ENCODE assay signal across 25 mouse cellular contexts in the genomic region with DNA sequence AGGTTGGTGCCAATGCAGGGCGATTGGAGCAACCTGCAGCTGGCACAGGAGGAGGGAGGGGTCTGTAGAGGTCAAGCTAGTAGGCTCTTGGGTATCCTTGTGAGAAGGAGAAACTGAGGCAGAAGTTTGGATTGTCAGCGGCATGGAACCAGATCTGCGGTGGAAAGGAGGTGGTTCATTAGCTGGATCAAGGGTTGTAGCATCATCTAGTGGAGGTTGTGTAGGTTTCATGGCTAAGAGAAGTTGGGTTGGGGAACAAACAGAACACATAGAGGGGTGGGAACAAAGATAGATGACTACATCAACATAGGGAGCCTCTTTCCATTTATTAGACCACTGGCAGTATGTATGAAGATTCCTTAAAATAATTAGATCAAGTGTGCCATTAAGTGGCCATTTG.
DNase-seq lines count a peak whose midpoint lies in the region; ATAC-seq and TF ChIP-seq lines count a peak whose summit lies in the region.
"Had no signal": no experiment of that assay in that cellular context is flagged by ENCODE, and none has a peak within 500 bp of the region (broad histone marks: within the 10 kb centered on the region; RNA-seq: fewer than 3 reads in every experiment).

No protein-coding gene starts in this region.

- H3K4me3 ChIP-seq in gastrocnemius, adult 2 months: no peak overlapping the region
- no peak overlapping the region for H3K4me3 ChIP-seq in heart, adult 2 months
- no peak overlapping the region for H3K4me3 ChIP-seq in midbrain, embryonic 11.5 days (ENCODE audit: low read depth, low read length)
- no peak overlapping the region for H3K4me3 ChIP-seq in midbrain, postnatal 0 days (ENCODE audit: low read depth, low read length)
- H3K4me3 ChIP-seq: embryonic facial prominence, embryonic 13.5 days; embryonic facial prominence, embryonic 15.5 days; erythroblast, embryonic 14.5 days; forebrain, embryonic 10.5 days; forebrain, embryonic 12.5 days had no signal

- no peak for ATAC-seq in midbrain, embryonic 11.5 days (ENCODE audit: low FRiP score)
- no peak for ATAC-seq in midbrain, postnatal 0 days (ENCODE audit: low FRiP score)
- ATAC-seq: CD4-positive, CD25-positive, alpha-beta regulatory T cell, adult 4 months; forebrain, embryonic 14.5 days had no signal

- WGBS in heart, adult 2 months: 82% methylated on average over 3 of the region's 3 CpGs
- WGBS in midbrain, embryonic 11.5 days: 87% methylated on average over 3 of the region's 3 CpGs
- WGBS in midbrain, postnatal 0 days: 88% methylated on average over 3 of the region's 3 CpGs

- H3K4me1 ChIP-seq in heart, adult 2 months (ENCODE audit: control insufficient read depth, insufficient read depth, low read length): no peaks in the 10 kb centered on the region
- H3K4me1 ChIP-seq in midbrain, embryonic 11.5 days (ENCODE audit: control insufficient read depth, insufficient read depth, low read length): no peaks in the 10 kb centered on the region
- H3K4me1 ChIP-seq in midbrain, postnatal 0 days (ENCODE audit: insufficient read depth, low read length): no peaks in the 10 kb centered on the region
- H3K4me1 ChIP-seq: embryonic facial prominence, embryonic 13.5 days; embryonic facial prominence, embryonic 15.5 days; forebrain, embryonic 10.5 days; forebrain, embryonic 12.5 days had no signal

- H3K36me3 ChIP-seq in heart, adult 2 months (ENCODE audit: control insufficient read depth, insufficient read depth, low read length): no peaks in the 10 kb centered on the region
- no peaks in the 10 kb centered on the region for H3K36me3 ChIP-seq in midbrain, embryonic 11.5 days (ENCODE audit: control insufficient read depth, insufficient read depth, low read length)
- no peaks in the 10 kb centered on the region for H3K36me3 ChIP-seq in midbrain, postnatal 0 days (ENCODE audit: insufficient read depth, low read length)
- H3K36me3 ChIP-seq: embryonic facial prominence, embryonic 13.5 days; embryonic facial prominence, embryonic 15.5 days; forebrain, embryonic 10.5 days; forebrain, embryonic 12.5 days had no signal

- TF ChIP-seq EP300 in heart, adult 2 months (IDR thresholded peaks at IDR 0.05; ENCODE audit: insufficient read depth, low read depth, low read length): no peak

- H3K27me3 ChIP-seq in heart, adult 2 months (ENCODE audit: control insufficient read depth, insufficient read depth, low read length): no peaks in the 10 kb centered on the region
- H3K27me3 ChIP-seq in midbrain, embryonic 11.5 days (ENCODE audit: control insufficient read depth, insufficient read depth, low read length): no peaks in the 10 kb centered on the region
- H3K27me3 ChIP-seq in midbrain, postnatal 0 days (ENCODE audit: insufficient read depth, low read length): no peaks in the 10 kb centered on the region
- H3K27me3 ChIP-seq: embryonic facial prominence, embryonic 13.5 days; embryonic facial prominence, embryonic 15.5 days; forebrain, embryonic 12.5 days had no signal

- H3K4me2 ChIP-seq in midbrain, embryonic 11.5 days: no peak overlapping the region
- H3K4me2 ChIP-seq in midbrain, postnatal 0 days (ENCODE audit: low read depth, low read length, poor library complexity, severe bottlenecking): no peak overlapping the region
- H3K4me2 ChIP-seq: embryonic facial prominence, embryonic 13.5 days; embryonic facial prominence, embryonic 15.5 days; forebrain, embryonic 12.5 days had no signal

- no peak for TF ChIP-seq POLR2A in heart, adult 2 months (IDR thresholded peaks at IDR 0.05; ENCODE audit: insufficient read depth, low read depth, low read length)

- intact Hi-C loops in gastrocnemius, adult 2 months (cut with DNase I): no loop called here
- intact Hi-C loops in heart, adult 2 months (cut with DNase I): no loop called here
- intact Hi-C loops in left cerebral cortex, postnatal 14 days (cut with DNase I): no loop called here

- H3K79me2 ChIP-seq in heart, adult 2 months (replicated peaks; ENCODE audit: control insufficient read depth, insufficient read depth, low read length): no peaks in the 10 kb centered on the region

- H3K27ac ChIP-seq in gastrocnemius, adult 2 months: no peak overlapping the region
- H3K27ac ChIP-seq in heart, adult 2 months: no peak overlapping the region
- H3K27ac ChIP-seq in midbrain, embryonic 11.5 days (ENCODE audit: low read depth, low read length): no peak overlapping the region
- H3K27ac ChIP-seq in midbrain, postnatal 0 days (ENCODE audit: low read depth, low read length): no peak overlapping the region
- H3K27ac ChIP-seq: embryonic facial prominence, embryonic 13.5 days; embryonic facial prominence, embryonic 15.5 days; forebrain, embryonic 10.5 days; forebrain, embryonic 12.5 days had no signal

- no peak overlapping the region for H3K9ac ChIP-seq in heart, adult 2 months (ENCODE audit: low read depth, low read length)
- no peak overlapping the region for H3K9ac ChIP-seq in midbrain, embryonic 11.5 days (ENCODE audit: low read length)
- no peak overlapping the region for H3K9ac ChIP-seq in midbrain, postnatal 0 days (replicated peaks; ENCODE audit: low read length, poor library complexity, severe bottlenecking)
- H3K9ac ChIP-seq: embryonic facial prominence, embryonic 13.5 days; embryonic facial prominence, embryonic 15.5 days; forebrain, embryonic 12.5 days had no signal

- H3K9me3 ChIP-seq in midbrain, embryonic 11.5 days (ENCODE audit: control insufficient read depth, low read length): no peaks in the 10 kb centered on the region
- H3K9me3 ChIP-seq in midbrain, postnatal 0 days (ENCODE audit: low read length): no peaks in the 10 kb centered on the region
- H3K9me3 ChIP-seq: embryonic facial prominence, embryonic 13.5 days; embryonic facial prominence, embryonic 15.5 days; forebrain, embryonic 10.5 days; forebrain, embryonic 12.5 days had no signal

- DNase-seq in gastrocnemius, adult 2 months: no peak
- no peak for DNase-seq in gastrocnemius, postnatal 10 days
- no peak for DNase-seq in heart, adult 2 months
- DNase-seq in heart, adult 9 months (ENCODE audit: low spot score in 2 of 2): no peak
- DNase-seq in midbrain, embryonic 11.5 days (ENCODE audit: low spot score, missing footprints): peak; percentile 21
- no peak for DNase-seq in midbrain, postnatal 0 days (ENCODE audit: low spot score)
- DNase-seq in left cerebral cortex, postnatal 14 days (ENCODE audit: low spot score in 2 of 2): no peak
- DNase-seq: adrenal gland, adult 2 months; adrenal gland, postnatal 10 days; adrenal gland, postnatal 25 days; B cell, adult 2 months; cerebellum, adult 11 months; cerebellum, adult 18-20 months; cerebellum, adult 8-10 months; cerebellum, adult 9-11 months; cerebellum, postnatal 14 days; cerebellum, postnatal 36 days; embryo, embryonic 11 days had no signal

- peak; percentile 11; the same call in 1 of the 2 replicates for TF ChIP-seq CTCF in gastrocnemius, adult 2 months (IDR thresholded peaks at IDR 0.05)
- peak; percentile 31 for TF ChIP-seq CTCF in heart, adult 2 months (IDR thresholded peaks at IDR 0.05)
- TF ChIP-seq CTCF in midbrain, postnatal 0 days (IDR thresholded peaks at IDR 0.05): no peak
